Mouse (Mus musculus) midbrain, embryonic 10.5 days (tissue): ENCODE results near the gene Hmbs. TPM values are rescaled to one million over a fixed set of nuclear protein-coding genes. Genes with fewer than 3 reads are reported as not detected.

Source experiments
- DNase-seq: peaks from one replicate; pipeline ENCODE4 v3.0.0-alpha.2; 2017; ENCODE audit warnings: low spot score
- H3K27ac ChIP-seq: fragments of 300-500 bp; sonication (generic); replicated peaks from 2 replicates; pipeline ENCODE4 v1.5.1; 2016; ENCODE audit warnings: mild to moderate bottlenecking
- H3K27me3 ChIP-seq: fragments of 300-500 bp; sonication (generic); 2 replicates; pipeline ENCODE4 v1.6.1; 2016; ENCODE audit warnings: low read depth, mild to moderate bottlenecking; ENCODE audit not compliant: poor library complexity, severe bottlenecking
- H3K36me3 ChIP-seq: fragments of 300-500 bp; sonication (generic); 2 replicates; pipeline ENCODE4 v1.6.1; 2016; ENCODE audit warnings: mild to moderate bottlenecking, moderate library complexity
- H3K4me1 ChIP-seq: fragments of 300-500 bp; sonication (generic); 2 replicates; pipeline ENCODE4 v1.6.1; 2016
- H3K4me3 ChIP-seq: fragments of 300-500 bp; sonication (generic); 2 replicates; pipeline ENCODE4 v1.5.1; 2016; ENCODE audit warnings: mild to moderate bottlenecking, moderate library complexity
- H3K9me3 ChIP-seq: fragments of 300-500 bp; sonication (generic); replicated peaks from 2 replicates; pipeline ENCODE4 v1.6.1; 2016; ENCODE audit warnings: mild to moderate bottlenecking
- WGBS: fragments of 180-500 bp; shearing (Covaris S2); methylation state at CpG from one replicate; pipeline ENCODE4 v1.1.7; 2016; 5-methylcytosine and 5-hydroxymethylcytosine counted together
- polyA plus RNA-seq: library from polyadenylated mRNA; unstranded; fragments of >200 nt; fragmentation: Nextera tagmentation; extraction: Ambion mirVana; gene quantifications from 2 replicates; pipeline ENCODE4 v1.2.1, GENCODE M21; 2016

Hmbs gene
- polyA plus RNA-seq, 1 experiment from 2014 or later, result 189 TPM

- under 1% methylated on average over 44 of the region's 44 CpGs for WGBS
Observed at GRCm38 (mm10) chr9:44361190-44361917, 17.3 kb upstream of the Hmbs start, which contains the start of gene Vps11. Gene Vps11 (minus strand): TSS chr9:44361670.

GRCm38 (mm10) chr9:44357207-44357606 is 13.2 kb upstream of the Hmbs start:
- H3K9me3 ChIP-seq, result no peaks in the 10 kb centered on the region
- WGBS, result 82% methylated on average over 4 of the region's 4 CpGs
- H3K27me3 ChIP-seq, result no peaks in the 10 kb centered on the region
- peaks cover 8% of the 10 kb centered on the region for H3K4me1 ChIP-seq
- DNase-seq, result no peak
- peaks cover 76% of the 10 kb centered on the region for H3K36me3 ChIP-seq
- H3K4me3 ChIP-seq, result no peak overlapping the region
- H3K27ac ChIP-seq, result no peak overlapping the region

More at GRCm38 (mm10) chr9:44361190-44361917, 17.3 kb upstream of the Hmbs start, which contains the start of gene Vps11:
- peak; percentile 98 for DNase-seq
- Histone ChIP-seq H3K4me1 (peaks cover 8% of the 10 kb centered on the region), H3K9me3 (no peaks in the 10 kb centered on the region), H3K36me3 (peaks cover 35% of the 10 kb centered on the region), H3K4me3 (peak within 1 kb of the TSS; percentile 77), H3K27me3 (no peaks in the 10 kb centered on the region), H3K27ac (peak within 1 kb of the TSS; percentile 85)

GRCm38 (mm10) chr9:44353142-44353541 is 9.1 kb upstream of the Hmbs start:
- WGBS, result 92% methylated on average over 6 of the region's 6 CpGs
- Histone ChIP-seq H3K4me3 (no peak overlapping the region), H3K27ac (no peak overlapping the region), H3K27me3 (no peaks in the 10 kb centered on the region), H3K9me3 (no peaks in the 10 kb centered on the region; the same call in 1 of the 2 replicates), H3K4me1 (no peaks in the 10 kb centered on the region), H3K36me3 (peaks cover 100% of the 10 kb centered on the region)
- no peak for DNase-seq

- Histone ChIP-seq H3K4me3 (no peak overlapping the region), H3K36me3 (peaks cover 100% of the 10 kb centered on the region), H3K9me3 (no peaks in the 10 kb centered on the region; the same call in 1 of the 2 replicates), H3K27ac (no peak overlapping the region), H3K27me3 (no peaks in the 10 kb centered on the region), H3K4me1 (no peaks in the 10 kb centered on the region)
- WGBS, result 93% methylated on average over 10 of the region's 10 CpGs
- no peak for DNase-seq
Observed at GRCm38 (mm10) chr9:44352337-44352736, 8.3 kb upstream of the Hmbs start.

GRCm38 (mm10) chr9:44351396-44351795 is 7.4 kb upstream of the Hmbs start:
- DNase-seq, result no peak
- no peak overlapping the region for H3K4me3 ChIP-seq
- WGBS, result 92% methylated on average over 4 of the region's 4 CpGs
- no peaks in the 10 kb centered on the region for H3K4me1 ChIP-seq
- H3K27ac ChIP-seq, result no peak overlapping the region
- no peaks in the 10 kb centered on the region; the same call in 1 of the 2 replicates for H3K9me3 ChIP-seq
- peaks cover 100% of the 10 kb centered on the region for H3K36me3 ChIP-seq
- no peaks in the 10 kb centered on the region for H3K27me3 ChIP-seq

- whole genome bisulfite sequencing, result 98% methylated on average over 4 of the region's 4 CpGs
- no peak overlapping the region for H3K27ac ChIP-seq
- H3K27me3 ChIP-seq, result no peaks in the 10 kb centered on the region
- no peaks in the 10 kb centered on the region; the same call in 1 of the 2 replicates for H3K9me3 ChIP-seq
- no peak for DNase-seq
- H3K4me3 ChIP-seq, result no peak overlapping the region
- H3K4me1 ChIP-seq, result peaks cover 6% of the 10 kb centered on the region; the same call in 1 of the 2 replicates
- peaks cover 82% of the 10 kb centered on the region for H3K36me3 ChIP-seq
Observed at GRCm38 (mm10) chr9:44348546-44348945, 4.5 kb upstream of the Hmbs start.

- Histone ChIP-seq H3K4me1 (peaks cover 15% of the 10 kb centered on the region), H3K9me3 (no peaks in the 10 kb centered on the region; the same call in 1 of the 2 replicates), H3K27ac (no peak overlapping the region), H3K4me3 (no peak overlapping the region), H3K27me3 (no peaks in the 10 kb centered on the region), H3K36me3 (peaks cover 73% of the 10 kb centered on the region)
- no peak for DNase-seq
- WGBS, result 94% methylated on average over 4 of the region's 4 CpGs
Observed at GRCm38 (mm10) chr9:44347621-44348020, 3.6 kb upstream of the Hmbs start.

- no peak overlapping the region for H3K4me3 ChIP-seq
- H3K4me1 ChIP-seq, result peaks cover 19% of the 10 kb centered on the region
- no peak for DNase-seq
- 95% methylated on average over 8 of the region's 9 CpGs for WGBS
- no peaks in the 10 kb centered on the region for H3K27me3 ChIP-seq
- peaks cover 68% of the 10 kb centered on the region for H3K36me3 ChIP-seq
- H3K27ac ChIP-seq, result no peak overlapping the region
- no peaks in the 10 kb centered on the region; the same call in 1 of the 2 replicates for H3K9me3 ChIP-seq
Observed at GRCm38 (mm10) chr9:44347166-44347565, 3.1 kb upstream of the Hmbs start.

GRCm38 (mm10) chr9:44345570-44346433 is 1.8 kb upstream of the Hmbs start:
- Histone ChIP-seq H3K9me3 (no peaks in the 10 kb centered on the region; the same call in 1 of the 2 replicates), H3K4me3 (no peak overlapping the region), H3K27ac (no peak overlapping the region), H3K36me3 (peaks cover 65% of the 10 kb centered on the region), H3K4me1 (peaks cover 21% of the 10 kb centered on the region), H3K27me3 (no peaks in the 10 kb centered on the region)
- DNase-seq, result no peak
- 88% methylated on average over 6 of the region's 6 CpGs for WGBS

- peak overlapping the region; percentile 87 for H3K4me3 ChIP-seq
- H3K27me3 ChIP-seq, result no peaks in the 10 kb centered on the region
- peaks cover 64% of the 10 kb centered on the region for H3K36me3 ChIP-seq
- H3K27ac ChIP-seq, result peak overlapping the region; percentile 98
- WGBS, result 16% methylated on average over 6 of the region's 6 CpGs
- peaks cover 21% of the 10 kb centered on the region for H3K4me1 ChIP-seq
- DNase-seq, result no peak
- H3K9me3 ChIP-seq, result no peaks in the 10 kb centered on the region
Observed at GRCm38 (mm10) chr9:44343290-44343689, 738 bp downstream of the Hmbs start.

- DNase-seq, result no peak
- peaks cover 24% of the 10 kb centered on the region for H3K4me1 ChIP-seq
- H3K4me3 ChIP-seq, result peak overlapping the region; percentile 87
- WGBS, result 97% methylated on average over 1 of the region's 1 CpGs
- H3K36me3 ChIP-seq, result peaks cover 64% of the 10 kb centered on the region
- no peaks in the 10 kb centered on the region for H3K9me3 ChIP-seq
- H3K27me3 ChIP-seq, result no peaks in the 10 kb centered on the region
- peak overlapping the region; percentile 98 for H3K27ac ChIP-seq
Observed at GRCm38 (mm10) chr9:44342605-44343004, 1.4 kb downstream of the Hmbs start.

GRCm38 (mm10) chr9:44342173-44342572 is 1.9 kb downstream of the Hmbs start:
- H3K9me3 ChIP-seq, result no peaks in the 10 kb centered on the region
- H3K4me1 ChIP-seq, result peaks cover 28% of the 10 kb centered on the region
- H3K27ac ChIP-seq, result peak overlapping the region; percentile 98; the same call in 1 of the 2 replicates
- H3K36me3 ChIP-seq, result peaks cover 64% of the 10 kb centered on the region
- WGBS, result 88% methylated on average over 3 of the region's 3 CpGs
- no peak for DNase-seq
- no peaks in the 10 kb centered on the region for H3K27me3 ChIP-seq
- peak overlapping the region; percentile 87 for H3K4me3 ChIP-seq
